Mouse (Mus musculus) mature B cell (primary cell): ENCODE results near the gene Syt15.

Experiments
- in situ Hi-C: fragments of 300-500 bp; cut with MboI; formaldehyde crosslinking; loops from 2 replicates; pipeline ENCODE4 v1.14.3; 2019

Syt15 gene

GRCm38 (mm10) chr14:34219295-34219694 lies at the start of gene Syt15:
Gene Syt15, plus strand, starts transcription at chr14:34219595.
- in situ Hi-C loops = no loop called here

- in situ Hi-C loops = no loop called here
Observed at GRCm38 (mm10) chr14:34171107-34171506, 48.3 kb upstream of the Syt15 start.

GRCm38 (mm10) chr14:34179351-34179750 lies 40.0 kb upstream of the Syt15 start:
- in situ Hi-C loops = no loop called here

- in situ Hi-C loops = no loop called here
Observed at GRCm38 (mm10) chr14:34183101-34183500, 36.3 kb upstream of the Syt15 start.

- in situ Hi-C loops = no loop called here
Observed at GRCm38 (mm10) chr14:34188629-34189028, 30.8 kb upstream of the Syt15 start.

GRCm38 (mm10) chr14:34190361-34190760 lies 29.0 kb upstream of the Syt15 start:
- in situ Hi-C loops = no loop called here

- in situ Hi-C loops = no loop called here
Observed at GRCm38 (mm10) chr14:34193879-34194278, 25.5 kb upstream of the Syt15 start.

- in situ Hi-C loops = no loop called here
Observed at GRCm38 (mm10) chr14:34195466-34195865, 23.9 kb upstream of the Syt15 start.

- in situ Hi-C loops = no loop called here
Observed at GRCm38 (mm10) chr14:34196706-34197105, 22.7 kb upstream of the Syt15 start.

- in situ Hi-C loops = no loop called here
Observed at GRCm38 (mm10) chr14:34200738-34201230, 18.6 kb upstream of the Syt15 start.

GRCm38 (mm10) chr14:34201231-34202035 lies 18.0 kb upstream of the Syt15 start, which contains the start of gene Gprin2:
Gene Gprin2, minus strand, starts transcription at chr14:34201653.
- in situ Hi-C loops = no loop called here

GRCm38 (mm10) chr14:34207996-34208395 lies 11.4 kb upstream of the Syt15 start:
- in situ Hi-C loops = no loop called here

- in situ Hi-C loops = no loop called here
Observed at GRCm38 (mm10) chr14:34208651-34209050, 10.7 kb upstream of the Syt15 start.

- in situ Hi-C loops = no loop called here
Observed at GRCm38 (mm10) chr14:34209080-34209479, 10.3 kb upstream of the Syt15 start.

GRCm38 (mm10) chr14:34209942-34210341 lies 9.5 kb upstream of the Syt15 start:
- in situ Hi-C loops = no loop called here

- in situ Hi-C loops = no loop called here
Observed at GRCm38 (mm10) chr14:34215451-34216127, 3.8 kb upstream of the Syt15 start.

- in situ Hi-C loops = no loop called here
Observed at GRCm38 (mm10) chr14:34219786-34220198, 397 bp downstream of the Syt15 start.

- in situ Hi-C loops = no loop called here
Observed at GRCm38 (mm10) chr14:34220426-34220825, 1.0 kb downstream of the Syt15 start.

GRCm38 (mm10) chr14:34221416-34222077 lies 2.2 kb downstream of the Syt15 start:
- in situ Hi-C loops = no loop called here

- in situ Hi-C loops = no loop called here
Observed at GRCm38 (mm10) chr14:34223362-34223898, 4.0 kb downstream of the Syt15 start.

GRCm38 (mm10) chr14:34225986-34226385 lies 6.6 kb downstream of the Syt15 start:
- in situ Hi-C loops = no loop called here

GRCm38 (mm10) chr14:34226566-34226965 lies 7.2 kb downstream of the Syt15 start:
- in situ Hi-C loops = no loop called here
